17 mouse cellular contexts compared by ENCODE assay signal in genomic region chr11:38021704-38022103, GRCm38 (mm10).
"Had no signal": no experiment of that assay in that cellular context is flagged by ENCODE, and none has a peak within 500 bp of the region (broad histone marks: within the 10 kb centered on the region; RNA-seq: fewer than 3 reads in every experiment).

No protein-coding gene starts in this region.

- ATAC-seq: liver, postnatal 0 days had no signal

- H3K36me3 ChIP-seq: kidney, embryonic 15.5 days; limb, embryonic 12.5 days; liver, embryonic 13.5 days; lung, embryonic 15.5 days; neural tube, embryonic 13.5 days had no signal

- H3K9me3 ChIP-seq: kidney, embryonic 15.5 days; limb, embryonic 12.5 days; liver, embryonic 13.5 days; lung, embryonic 15.5 days; megakaryocyte, embryonic 14.5 days; neural tube, embryonic 13.5 days had no signal

- DNase-seq: kidney, adult 2 months; kidney, postnatal 14 days; layer of hippocampus, postnatal 36 days; liver; liver, embryonic 13.5 days; liver, postnatal 0 days; lung, postnatal 14 days; midbrain, embryonic 14.5 days; right cerebral cortex, adult 18-20 months; right cerebral cortex, postnatal 25 days; thymus, postnatal 4 days had no signal

- H3K27ac ChIP-seq: kidney, embryonic 15.5 days; limb, embryonic 12.5 days; liver, embryonic 13.5 days; lung, embryonic 15.5 days; macrophage; neural tube, embryonic 13.5 days had no signal

- H3K4me3 ChIP-seq: kidney, embryonic 15.5 days; limb, embryonic 12.5 days; liver, embryonic 13.5 days; lung, embryonic 15.5 days; megakaryocyte, embryonic 14.5 days; neural tube, embryonic 13.5 days had no signal

- H3K4me1 ChIP-seq: kidney, embryonic 15.5 days; limb, embryonic 12.5 days; liver, embryonic 13.5 days; lung, embryonic 15.5 days; megakaryocyte, embryonic 14.5 days; neural tube, embryonic 13.5 days had no signal

- H3K9ac ChIP-seq: kidney, embryonic 15.5 days; limb, embryonic 12.5 days; liver, embryonic 13.5 days; liver, postnatal 0 days; lung, embryonic 15.5 days; neural tube, embryonic 13.5 days had no signal

- H3K4me2 ChIP-seq: kidney, embryonic 15.5 days; limb, embryonic 12.5 days; liver, embryonic 13.5 days; lung, embryonic 15.5 days; neural tube, embryonic 13.5 days had no signal

- H3K27me3 ChIP-seq: kidney, embryonic 15.5 days; limb, embryonic 12.5 days; liver, embryonic 13.5 days; lung, embryonic 15.5 days; megakaryocyte, embryonic 14.5 days; neural tube, embryonic 13.5 days had no signal
